Mouse (Mus musculus): ENCODE data around the gene Ptgis.

- no peak for TF ChIP-seq CTCF (IDR thresholded peaks at IDR 0.05; ENCODE audit: control insufficient read depth, insufficient read depth, insufficient replicate concordance, low read depth, low read length)
- no peak for TF ChIP-seq POLR2A (IDR thresholded peaks at IDR 0.05; ENCODE audit: control insufficient read depth, low read depth, low read length)
Measured at GRCm38 (mm10) chr2:167189291-167190075, 50.9 kb downstream of the Ptgis start.

Measured in testis, adult 2 months (tissue).